Mouse (Mus musculus) myocyte (in vitro differentiated cells): ENCODE measurements around the gene Tgds.

Source experiments
- CEBPB ChIP-seq: IDR thresholded peaks from 2 replicates; pipeline ENCODE4 v1.6.1; 2011; ENCODE audit warnings: mild to moderate bottlenecking, moderate library complexity; ENCODE audit not compliant: poor library complexity, insufficient read depth, severe bottlenecking
- E2F4 ChIP-seq: IDR thresholded peaks from one replicate; pipeline ENCODE4 v1.6.1; 2011; ENCODE audit warnings: mild to moderate bottlenecking, control low read depth, moderate library complexity; ENCODE audit not compliant: insufficient read depth
- MAX ChIP-seq: IDR thresholded peaks from one replicate; pipeline ENCODE4 v1.6.1; 2011; ENCODE audit warnings: low read depth, mild to moderate bottlenecking, control low read depth
- MYOD1 ChIP-seq, 3 experiments: IDR thresholded peaks; one replicate each; pipeline ENCODE4 v1.6.1; 2011; ENCODE audit warnings: control low read depth in 2 of 3, low read depth in 2 of 3, mild to moderate bottlenecking in 2 of 3, moderate library complexity in 1 of 3; ENCODE audit not compliant: insufficient read length in 2 of 3, control insufficient read depth in 1 of 3
- MYOG ChIP-seq, 3 experiments: IDR thresholded peaks; one replicate each; pipeline ENCODE4 v1.6.1; 2011; ENCODE audit warnings: control low read depth in 2 of 3, low read depth in 2 of 3, mild to moderate bottlenecking in 2 of 3; ENCODE audit not compliant: insufficient read length in 2 of 3, control insufficient read depth in 1 of 3, insufficient read depth in 1 of 3
- POLR2A ChIP-seq: IDR thresholded peaks from one replicate; pipeline ENCODE4 v1.6.1; 2011; ENCODE audit warnings: low read depth, mild to moderate bottlenecking, control low read depth, moderate library complexity; ENCODE audit not compliant: insufficient read length
- POLR2AphosphoS2 ChIP-seq: IDR thresholded peaks from one replicate; pipeline ENCODE4 v1.6.1; 2011; ENCODE audit warnings: low read depth, control low read depth; ENCODE audit not compliant: insufficient read length
- REST ChIP-seq: IDR thresholded peaks from one replicate; pipeline ENCODE4 v1.6.1; 2011; ENCODE audit warnings: mild to moderate bottlenecking, control low read depth, moderate library complexity; ENCODE audit not compliant: insufficient read depth, insufficient read length
- SRF ChIP-seq: IDR thresholded peaks from one replicate; pipeline ENCODE4 v1.6.1; 2011; ENCODE audit warnings: low read depth; ENCODE audit not compliant: control insufficient read depth, insufficient read length
- TCF12 ChIP-seq: IDR thresholded peaks from one replicate; pipeline ENCODE4 v1.6.1; 2011; ENCODE audit warnings: mild to moderate bottlenecking, control low read depth; ENCODE audit not compliant: poor library complexity, insufficient read depth, severe bottlenecking
- TCF3 ChIP-seq: IDR thresholded peaks from one replicate; pipeline ENCODE4 v1.6.1; 2011; ENCODE audit warnings: low read depth, control low read depth; ENCODE audit not compliant: insufficient read length
- USF1 ChIP-seq: IDR thresholded peaks from one replicate; pipeline ENCODE4 v1.6.1; 2011; ENCODE audit warnings: low read depth, mild to moderate bottlenecking, control low read depth, moderate library complexity

DNA sequence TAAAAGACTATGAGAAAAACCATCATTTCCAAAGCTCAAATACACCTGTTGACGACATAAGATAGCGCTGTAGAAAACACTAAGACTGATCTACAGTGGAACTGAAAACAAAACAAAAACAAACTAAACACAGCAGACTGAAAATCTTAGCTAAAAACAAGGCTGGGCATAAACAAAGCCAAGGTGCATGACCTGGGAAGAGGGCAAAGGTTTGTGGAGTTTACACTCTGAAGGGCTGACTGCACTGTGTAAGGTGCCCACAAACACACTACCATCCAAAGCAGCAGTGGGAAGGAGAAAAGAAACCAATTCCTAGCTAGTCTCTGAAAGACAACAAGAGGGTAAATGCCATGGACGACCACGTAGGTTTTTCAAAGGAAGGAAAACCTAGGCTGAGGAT is 7.8 kb downstream of the Tgds start:
- TF ChIP-seq MAX (no peak), POLR2A (no peak), E2F4 (no peak), SRF (no peak), REST (no peak), POLR2AphosphoS2 (no peak), TCF12 (no peak), TCF3 (no peak), USF1 (no peak), MYOG (IDR thresholded peaks at IDR 0.05; ENCODE audit: control insufficient read depth in 1 of 3, insufficient read depth in 1 of 3, insufficient read length in 2 of 3, low read depth in 2 of 3) (no peak), MYOD1 (IDR thresholded peaks at IDR 0.05; ENCODE audit: control insufficient read depth in 1 of 3, insufficient read length in 2 of 3, low read depth in 2 of 3) (no peak), CEBPB (no peak)
